Mouse (Mus musculus) heart, embryonic 16.5 days (tissue): ENCODE data around the gene Tead1. TPM values are rescaled to one million over a fixed set of nuclear protein-coding genes. Genes with fewer than 3 reads are reported as not detected.

Experiments used
- ATAC-seq: fragments of 200-750 bp; cut with Nextera tagmentation; replicated peaks from 2 replicates; pipeline ENCODE4 v1.8.0; 2017; ENCODE audit warnings: moderate number of reproducible peaks; ENCODE audit not compliant: insufficient read depth, low FRiP score; ENCODE audit errors: extremely low read depth
- H3K27ac ChIP-seq: fragments of 300-500 bp; sonication (generic); 2 replicates; pipeline ENCODE4 v1.5.1; 2014; ENCODE audit warnings: mild to moderate bottlenecking, low read length, control low read depth, moderate library complexity
- H3K27me3 ChIP-seq: fragments of 300-500 bp; sonication (generic); 2 replicates; pipeline ENCODE4 v1.6.1; 2014; ENCODE audit warnings: low read length, mixed read lengths; ENCODE audit not compliant: control insufficient read depth, insufficient read depth
- H3K36me3 ChIP-seq: fragments of 300-500 bp; sonication (generic); 2 replicates; pipeline ENCODE4 v1.6.1; 2014; ENCODE audit not compliant: control insufficient read depth, insufficient read depth
- H3K4me1 ChIP-seq: fragments of 300-500 bp; sonication (generic); 2 replicates; pipeline ENCODE4 v1.6.1; 2014; ENCODE audit warnings: low read length, mixed read lengths; ENCODE audit not compliant: control insufficient read depth, insufficient read depth
- H3K4me2 ChIP-seq: fragments of 300-500 bp; sonication (generic); 2 replicates; pipeline ENCODE4 v1.6.1; 2014; ENCODE audit warnings: low read depth, mild to moderate bottlenecking, control low read depth, low read length
- H3K4me3 ChIP-seq: fragments of 300-500 bp; sonication (generic); 2 replicates; pipeline ENCODE4 v1.5.1; 2014; ENCODE audit warnings: mild to moderate bottlenecking, control low read depth, low read length
- H3K9ac ChIP-seq: fragments of 300-500 bp; sonication (generic); 2 replicates; pipeline ENCODE4 v1.6.1; 2014; ENCODE audit warnings: low read length, control low read depth
- H3K9me3 ChIP-seq: fragments of 300-500 bp; sonication (generic); replicated peaks from 2 replicates; pipeline ENCODE4 v1.6.1; 2016; ENCODE audit warnings: low read length; ENCODE audit not compliant: control insufficient read depth
- WGBS: fragments of 180-500 bp; shearing (Covaris S2); extraction: QIAGEN DNeasy Blood & Tissue Kit; methylation state at CpG from one replicate; pipeline ENCODE4 v1.1.7; 2014; 5-methylcytosine and 5-hydroxymethylcytosine counted together
- polyA plus RNA-seq: library from polyadenylated mRNA; unstranded; fragments of >200 nt; fragmentation: Nextera tagmentation; extraction: Ambion mirVana; gene quantifications from 2 replicates; pipeline ENCODE4 v1.2.1, GENCODE M21; 2015

Tead1 gene
- polyA plus RNA-seq, 1 experiment from 2014 or later = 19.4 TPM

DNA sequence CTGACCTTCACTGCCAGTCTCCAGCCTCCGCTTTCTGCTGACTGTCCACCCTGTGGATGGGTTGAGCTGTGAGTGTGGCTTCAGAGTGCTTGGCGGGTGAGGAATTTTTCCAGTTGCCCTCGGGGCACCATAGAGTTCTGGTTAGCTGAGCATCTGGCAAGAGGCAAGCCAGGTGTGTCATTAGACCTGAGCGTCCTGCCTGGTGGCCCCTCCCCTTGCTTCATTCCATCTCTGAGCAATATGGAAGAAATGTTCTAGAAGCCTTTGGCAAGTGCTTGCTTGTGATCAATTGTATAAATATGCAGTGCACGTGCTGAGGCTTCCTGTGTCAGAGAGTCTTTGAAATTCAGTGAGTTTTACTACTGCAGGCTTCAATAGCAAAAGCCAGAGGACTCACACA lies 21.0 kb downstream of the Tead1 start:
- ATAC-seq = no peak
- 56% methylated on average over 5 of the region's 5 CpGs for WGBS
- peaks cover 51% of the 10 kb centered on the region for H3K4me1 ChIP-seq
- no peak overlapping the region for H3K9ac ChIP-seq
- H3K27me3 ChIP-seq = no peaks in the 10 kb centered on the region
- H3K4me2 ChIP-seq = no peak overlapping the region
- H3K36me3 ChIP-seq = no peaks in the 10 kb centered on the region
- H3K9me3 ChIP-seq = no peaks in the 10 kb centered on the region
- no peak overlapping the region for H3K27ac ChIP-seq
- no peak overlapping the region for H3K4me3 ChIP-seq

DNA sequence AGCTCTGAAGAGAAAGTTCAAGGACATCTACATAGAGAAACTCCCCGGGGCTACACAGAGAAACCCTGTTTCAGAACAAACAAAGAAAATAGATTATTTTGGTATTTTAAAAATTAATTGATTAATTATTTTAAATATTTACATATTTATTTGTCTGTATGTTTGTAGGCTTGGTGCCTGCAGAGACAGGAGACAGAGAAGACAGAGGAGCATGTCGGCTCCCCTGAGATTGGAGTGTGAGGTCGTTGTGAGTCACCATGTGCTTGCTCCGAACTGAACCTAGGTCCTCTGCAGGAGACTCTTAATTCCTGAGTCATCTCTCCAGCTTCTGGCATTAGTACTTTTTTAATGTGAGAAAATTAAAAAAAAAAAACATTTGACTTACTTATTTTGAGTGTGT lies 24.2 kb downstream of the Tead1 start:
- no peak overlapping the region for H3K9ac ChIP-seq

GRCm38 (mm10) chr7:112705870-112706269 lies 26.8 kb downstream of the Tead1 start:
- Histone ChIP-seq H3K9ac (no peak overlapping the region), H3K27me3 (no peaks in the 10 kb centered on the region), H3K27ac (no peak overlapping the region), H3K4me3 (no peak overlapping the region), H3K4me1 (peaks cover 23% of the 10 kb centered on the region), H3K36me3 (no peaks in the 10 kb centered on the region), H3K9me3 (no peaks in the 10 kb centered on the region), H3K4me2 (no peak overlapping the region)
- ATAC-seq = no peak
- 59% methylated on average over 9 of the region's 9 CpGs for WGBS

More for the DNA sequence above, 24.2 kb downstream of the Tead1 start:
- Histone ChIP-seq H3K4me3 (no peak overlapping the region), H3K4me2 (no peak overlapping the region), H3K4me1 (peaks cover 24% of the 10 kb centered on the region), H3K36me3 (no peaks in the 10 kb centered on the region), H3K9me3 (no peaks in the 10 kb centered on the region), H3K27ac (no peak overlapping the region), H3K27me3 (no peaks in the 10 kb centered on the region)
- 47% methylated on average over 4 of the region's 4 CpGs for WGBS
- no peak for ATAC-seq

DNA sequence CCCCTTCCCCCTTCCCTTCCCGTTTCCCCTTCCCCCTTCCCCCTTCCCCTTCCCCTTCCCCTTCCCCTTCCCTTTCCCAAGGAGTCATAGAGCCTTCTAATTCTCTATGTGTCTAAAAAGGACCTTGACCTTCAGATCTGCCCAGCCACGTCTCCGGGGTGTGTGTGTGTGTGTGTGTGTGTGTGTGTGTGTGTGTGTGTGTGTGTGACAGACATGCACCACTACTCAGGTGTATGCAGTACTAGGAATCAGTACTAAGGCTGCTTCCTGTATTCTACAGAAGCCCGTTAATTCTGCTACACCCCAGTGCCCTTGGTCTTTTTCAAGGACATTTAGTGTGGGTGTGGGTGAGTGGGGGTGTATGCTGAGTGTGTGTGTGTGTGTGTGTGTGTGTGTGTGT lies 27.6 kb downstream of the Tead1 start:
- no peak overlapping the region for H3K9ac ChIP-seq
- H3K4me3 ChIP-seq = no peak overlapping the region
- H3K36me3 ChIP-seq = no peaks in the 10 kb centered on the region
- H3K4me1 ChIP-seq = peaks cover 25% of the 10 kb centered on the region
- H3K4me2 ChIP-seq = no peak overlapping the region
- H3K9me3 ChIP-seq = no peaks in the 10 kb centered on the region
- no peaks in the 10 kb centered on the region for H3K27me3 ChIP-seq
- no peak overlapping the region for H3K27ac ChIP-seq
- 55% methylated on average over 3 of the region's 4 CpGs for WGBS
- no peak for ATAC-seq

GRCm38 (mm10) chr7:112710409-112711107 lies 31.4 kb downstream of the Tead1 start:
- no peaks in the 10 kb centered on the region for H3K36me3 ChIP-seq
- no peak overlapping the region for H3K4me3 ChIP-seq
- WGBS = 56% methylated on average over 7 of the region's 7 CpGs
- peaks cover 45% of the 10 kb centered on the region for H3K4me1 ChIP-seq
- H3K27ac ChIP-seq = no peak overlapping the region
- no peak overlapping the region for H3K4me2 ChIP-seq
- H3K9me3 ChIP-seq = no peaks in the 10 kb centered on the region
- ATAC-seq = peak; percentile 35; the same call in 1 of the 2 replicates
- no peak overlapping the region for H3K9ac ChIP-seq
- H3K27me3 ChIP-seq = no peaks in the 10 kb centered on the region

GRCm38 (mm10) chr7:112711977-112712376 lies 32.9 kb downstream of the Tead1 start:
- Histone ChIP-seq H3K36me3 (no peaks in the 10 kb centered on the region), H3K4me2 (no peak overlapping the region), H3K4me1 (peaks cover 51% of the 10 kb centered on the region), H3K9me3 (no peaks in the 10 kb centered on the region), H3K27ac (no peak overlapping the region), H3K9ac (no peak overlapping the region), H3K4me3 (no peak overlapping the region), H3K27me3 (no peaks in the 10 kb centered on the region)
- ATAC-seq = no peak
- WGBS = 69% methylated on average over 5 of the region's 5 CpGs

- Histone ChIP-seq H3K9me3 (no peaks in the 10 kb centered on the region), H3K36me3 (no peaks in the 10 kb centered on the region), H3K27me3 (no peaks in the 10 kb centered on the region), H3K9ac (no peak overlapping the region), H3K4me1 (peaks cover 62% of the 10 kb centered on the region), H3K4me3 (no peak overlapping the region), H3K27ac (no peak overlapping the region), H3K4me2 (no peak overlapping the region)
- WGBS = 67% methylated on average over 5 of the region's 5 CpGs
- no peak for ATAC-seq
These were observed 34.4 kb downstream of the Tead1 start for GRCm38 (mm10) chr7:112713509-112713908.

DNA sequence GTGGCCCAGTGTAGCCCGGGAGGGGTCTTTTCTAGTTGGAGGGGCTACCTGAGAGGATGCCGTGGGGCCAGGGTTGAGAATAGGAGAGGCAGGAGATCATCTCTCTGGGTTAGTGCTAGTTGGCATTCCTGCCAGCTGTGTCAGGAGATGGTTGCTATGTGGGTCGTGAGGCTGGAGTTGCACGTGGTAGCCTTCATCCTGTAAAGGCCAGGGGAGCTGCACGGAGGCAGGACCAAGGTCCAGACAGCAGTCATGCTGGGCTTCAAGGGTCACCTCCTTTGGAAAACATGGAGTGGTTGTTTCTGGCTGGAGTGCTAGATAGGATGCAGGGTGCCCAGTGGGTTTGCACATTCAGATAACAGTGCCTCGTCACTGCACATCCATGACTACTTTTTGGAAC lies 35.7 kb downstream of the Tead1 start:
- Histone ChIP-seq H3K4me3 (no peak overlapping the region), H3K4me1 (peaks cover 59% of the 10 kb centered on the region), H3K27me3 (no peaks in the 10 kb centered on the region), H3K36me3 (no peaks in the 10 kb centered on the region), H3K4me2 (no peak overlapping the region), H3K9me3 (no peaks in the 10 kb centered on the region), H3K9ac (no peak overlapping the region), H3K27ac (no peak overlapping the region)
- 41% methylated on average over 6 of the region's 6 CpGs for WGBS
- no peak for ATAC-seq

DNA sequence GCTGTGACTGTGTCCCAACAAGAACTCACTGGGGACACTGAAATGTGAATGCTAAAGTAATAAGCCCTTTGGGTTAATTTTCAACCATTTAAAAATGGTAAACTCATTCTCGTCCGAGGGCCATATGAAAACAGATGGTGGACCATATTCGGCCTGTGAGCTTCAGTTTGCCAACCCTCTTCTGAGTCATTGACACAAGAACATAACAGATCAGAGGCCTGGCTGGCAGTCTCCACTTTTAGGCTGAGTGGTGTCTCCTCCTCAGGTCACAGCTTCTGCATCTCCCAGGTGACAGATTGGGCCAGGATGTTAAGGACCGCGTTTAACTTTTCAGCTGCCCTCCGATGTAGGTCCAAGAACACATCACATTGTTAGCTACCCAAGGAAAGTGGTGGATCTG lies 37.6 kb downstream of the Tead1 start:
- Histone ChIP-seq H3K4me2 (no peak overlapping the region), H3K9me3 (no peaks in the 10 kb centered on the region), H3K36me3 (no peaks in the 10 kb centered on the region), H3K4me1 (peaks cover 63% of the 10 kb centered on the region), H3K27me3 (no peaks in the 10 kb centered on the region), H3K27ac (no peak overlapping the region), H3K4me3 (no peak overlapping the region), H3K9ac (no peak overlapping the region)
- WGBS = 73% methylated on average over 6 of the region's 6 CpGs
- ATAC-seq = no peak
